Mouse (Mus musculus) forebrain, embryonic 16.5 days (tissue): Measurements from ENCODE around the gene Rtn3. TPM values are rescaled to one million over a fixed set of nuclear protein-coding genes. Genes with fewer than 3 reads are reported as not detected.
A peak's percentile ranks its signal among the peaks of the same experiment; 100 is the strongest.

ENCODE experiments used
- ATAC-seq: fragments of 200-750 bp; cut with Nextera tagmentation; 2 replicates; pipeline ENCODE4 v1.8.0; 2017; ENCODE audit warnings: mild to moderate bottlenecking, moderate library complexity
- H3K27ac ChIP-seq: fragments of 300-500 bp; sonication (generic); 2 replicates; pipeline ENCODE4 v1.5.1; 2014; ENCODE audit warnings: low read length, control low read depth
- H3K27me3 ChIP-seq: fragments of 300-500 bp; sonication (generic); replicated peaks from 2 replicates; pipeline ENCODE4 v1.6.1; 2014; ENCODE audit warnings: low read length; ENCODE audit not compliant: control insufficient read depth, insufficient read depth
- H3K36me3 ChIP-seq: fragments of 300-500 bp; sonication (generic); 2 replicates; pipeline ENCODE4 v1.6.1; 2014; ENCODE audit not compliant: control insufficient read depth, insufficient read depth
- H3K4me1 ChIP-seq: fragments of 300-500 bp; sonication (generic); replicated peaks from 2 replicates; pipeline ENCODE4 v1.6.1; 2014; ENCODE audit warnings: low read length; ENCODE audit not compliant: control insufficient read depth, insufficient read depth
- H3K4me2 ChIP-seq: fragments of 300-500 bp; sonication (generic); 2 replicates; pipeline ENCODE4 v1.6.1; 2014; ENCODE audit warnings: mild to moderate bottlenecking, low read length, control low read depth
- H3K4me3 ChIP-seq: fragments of 300-500 bp; sonication (generic); replicated peaks from 2 replicates; pipeline ENCODE4 v1.5.1; 2014; ENCODE audit warnings: mild to moderate bottlenecking, low read length, control low read depth
- H3K9ac ChIP-seq: fragments of 300-500 bp; sonication (generic); replicated peaks from 2 replicates; pipeline ENCODE4 v1.6.1; 2014; ENCODE audit warnings: low read depth, low read length, control low read depth
- H3K9me3 ChIP-seq: fragments of 300-500 bp; sonication (generic); 2 replicates; pipeline ENCODE4 v1.6.1; 2016; ENCODE audit warnings: low read length; ENCODE audit not compliant: control insufficient read depth
- WGBS: fragments of 180-500 bp; shearing (Covaris S2); extraction: QIAGEN DNeasy Blood & Tissue Kit; methylation state at CpG from one replicate; pipeline ENCODE4 v1.1.7; 2014; 5-methylcytosine and 5-hydroxymethylcytosine counted together
- polyA plus RNA-seq: library from polyadenylated mRNA; unstranded; fragments of >200 nt; fragmentation: Nextera tagmentation; extraction: Ambion mirVana; gene quantifications from 2 replicates; pipeline ENCODE4 v1.2.1, GENCODE M21; 2015

Rtn3 gene
- polyA plus RNA-seq, 1 experiment from 2014 or later = 550 TPM

- Histone ChIP-seq H3K27ac (peak overlapping the region; percentile 86), H3K27me3 (no peaks in the 10 kb centered on the region), H3K4me2 (peak overlapping the region; percentile 70), H3K4me3 (peak overlapping the region; percentile 5; the same call in 1 of the 2 replicates), H3K9me3 (no peaks in the 10 kb centered on the region), H3K9ac (peak overlapping the region; percentile 72), H3K4me1 (peaks cover 67% of the 10 kb centered on the region), H3K36me3 (peaks cover 2% of the 10 kb centered on the region; the same call in 1 of the 2 replicates)
- ATAC-seq = no peak
- 37% methylated on average over 27 of the region's 27 CpGs for WGBS
Measured at GRCm38 (mm10) chr19:7420841-7421601, 62.1 kb downstream of the Rtn3 start.

- H3K9ac ChIP-seq = peak overlapping the region; percentile 97
- no peak for ATAC-seq
- peak overlapping the region; percentile 98 for H3K27ac ChIP-seq
- peak overlapping the region; percentile 83 for H3K4me3 ChIP-seq
- H3K9me3 ChIP-seq = no peaks in the 10 kb centered on the region
- H3K4me1 ChIP-seq = peaks cover 68% of the 10 kb centered on the region
- H3K36me3 ChIP-seq = no peaks in the 10 kb centered on the region
- peak overlapping the region; percentile 70 for H3K4me2 ChIP-seq
- 51% methylated on average over 12 of the region's 12 CpGs for WGBS
- no peaks in the 10 kb centered on the region for H3K27me3 ChIP-seq
Measured at GRCm38 (mm10) chr19:7420108-7420507, 63.0 kb downstream of the Rtn3 start.

- H3K27me3 ChIP-seq = no peaks in the 10 kb centered on the region
- no peak for ATAC-seq
- H3K4me1 ChIP-seq = peaks cover 58% of the 10 kb centered on the region
Measured at GRCm38 (mm10) chr19:7419134-7419533, 63.9 kb downstream of the Rtn3 start.

GRCm38 (mm10) chr19:7417911-7418849 lies 64.9 kb downstream of the Rtn3 start:
- Histone ChIP-seq H3K9me3 (no peaks in the 10 kb centered on the region), H3K4me1 (peaks cover 49% of the 10 kb centered on the region), H3K4me3 (peak overlapping the region; percentile 83), H3K36me3 (no peaks in the 10 kb centered on the region), H3K4me2 (peak overlapping the region; percentile 70), H3K9ac (peak overlapping the region; percentile 97), H3K27ac (peak overlapping the region; percentile 98), H3K27me3 (no peaks in the 10 kb centered on the region)
- WGBS = under 1% methylated on average over 57 of the region's 59 CpGs
- ATAC-seq = peak; percentile 64

More at GRCm38 (mm10) chr19:7419134-7419533, 63.9 kb downstream of the Rtn3 start:
- peak overlapping the region; percentile 70 for H3K4me2 ChIP-seq
- H3K4me3 ChIP-seq = peak overlapping the region; percentile 83
- H3K36me3 ChIP-seq = no peaks in the 10 kb centered on the region
- 19% methylated on average over 6 of the region's 6 CpGs for WGBS
- peak overlapping the region; percentile 97 for H3K9ac ChIP-seq
- H3K27ac ChIP-seq = peak overlapping the region; percentile 98
- H3K9me3 ChIP-seq = no peaks in the 10 kb centered on the region

GRCm38 (mm10) chr19:7416834-7417735 lies 66.0 kb downstream of the Rtn3 start, which contains the start of gene 2700081O15Rik:
Gene 2700081O15Rik (plus strand): TSS chr19:7417625.
- peak; percentile 55 for ATAC-seq
- WGBS = under 1% methylated on average over 100 of the region's 107 CpGs

DNA sequence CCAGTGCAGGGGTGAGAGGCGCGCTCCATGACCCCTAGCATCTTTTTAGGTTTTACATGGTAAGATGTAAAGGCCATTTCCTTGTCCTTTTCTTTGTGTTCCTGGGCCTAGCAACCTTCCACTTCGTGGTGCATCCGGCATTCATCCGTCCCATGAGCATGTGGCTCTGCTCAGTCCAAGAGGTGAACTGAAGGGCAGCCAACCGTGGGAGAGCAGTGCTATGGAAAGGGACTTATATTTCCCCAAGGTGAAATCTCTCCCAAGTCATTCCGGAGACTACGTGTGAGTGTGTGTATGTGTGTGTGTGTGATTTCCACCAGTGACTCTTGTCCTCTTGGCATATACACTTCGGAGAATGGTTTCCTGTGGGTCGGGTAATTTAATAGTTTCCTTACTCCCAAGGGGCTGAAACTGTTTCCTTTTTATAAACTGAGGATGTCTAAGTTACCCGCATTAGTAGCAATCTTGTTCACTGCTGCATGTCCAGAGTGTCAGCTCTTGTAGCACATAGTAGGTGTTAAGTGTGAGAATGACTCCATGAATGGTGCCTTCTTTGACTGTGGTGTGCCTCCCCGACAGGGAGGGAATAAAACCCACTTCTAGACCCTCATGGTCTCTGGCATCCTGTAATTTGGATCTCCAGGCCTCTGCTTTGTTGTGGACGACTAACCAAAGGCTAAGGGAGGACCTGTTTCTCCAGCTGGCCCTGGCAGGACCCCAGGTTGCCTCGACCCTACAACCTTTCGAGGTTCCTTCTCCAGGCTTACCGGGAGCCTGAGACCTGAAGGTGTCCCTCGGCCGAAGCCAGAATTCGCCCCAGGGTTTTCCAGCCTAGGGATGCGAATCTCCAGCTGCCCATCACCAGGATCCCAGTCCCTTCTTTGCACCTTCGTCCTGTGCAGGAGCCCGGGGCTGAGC lies 66.9 kb downstream of the Rtn3 start:
- Histone ChIP-seq H3K9ac (peak overlapping the region; percentile 97), H3K9me3 (no peaks in the 10 kb centered on the region), H3K4me2 (peak overlapping the region; percentile 63), H3K27me3 (no peaks in the 10 kb centered on the region), H3K36me3 (no peaks in the 10 kb centered on the region), H3K4me3 (peak overlapping the region; percentile 83), H3K27ac (peak overlapping the region; percentile 98), H3K4me1 (peaks cover 29% of the 10 kb centered on the region)
- ATAC-seq = no peak
- 36% methylated on average over 22 of the region's 22 CpGs for WGBS

More at GRCm38 (mm10) chr19:7416834-7417735, 66.0 kb downstream of the Rtn3 start, which contains the start of gene 2700081O15Rik:
- Histone ChIP-seq H3K27me3 (no peaks in the 10 kb centered on the region), H3K9ac (peak within 1 kb of the TSS; percentile 97), H3K4me2 (peak within 1 kb of the TSS; percentile 70), H3K4me3 (peak within 1 kb of the TSS; percentile 83), H3K4me1 (peaks cover 38% of the 10 kb centered on the region), H3K36me3 (no peaks in the 10 kb centered on the region), H3K9me3 (no peaks in the 10 kb centered on the region), H3K27ac (peak within 1 kb of the TSS; percentile 98)

DNA sequence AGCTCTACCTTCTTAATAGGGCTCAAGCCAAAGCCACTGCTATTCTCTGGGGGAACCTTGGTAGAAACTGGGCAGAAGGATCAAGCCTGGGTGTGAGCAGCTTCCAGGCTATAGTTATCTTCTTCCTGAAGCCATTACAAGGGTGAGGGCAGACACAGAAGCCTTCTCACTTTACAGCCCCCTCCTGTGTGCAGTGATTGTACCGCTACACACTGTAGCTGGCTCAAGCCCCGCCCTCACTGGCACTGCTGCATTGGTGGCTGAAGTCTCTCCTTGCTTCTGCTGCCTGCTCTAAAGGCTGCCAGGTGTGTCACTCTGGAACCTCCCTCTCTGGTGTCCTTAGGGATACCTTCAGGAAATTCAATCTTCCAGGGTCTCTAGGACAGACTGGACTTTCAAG lies 70.7 kb downstream of the Rtn3 start:
- peaks cover 6% of the 10 kb centered on the region; the same call in 1 of the 2 replicates for H3K4me1 ChIP-seq
- no peaks in the 10 kb centered on the region for H3K9me3 ChIP-seq
- WGBS = 65% methylated on average over 2 of the region's 2 CpGs
- H3K27ac ChIP-seq = no peak overlapping the region
- no peaks in the 10 kb centered on the region for H3K36me3 ChIP-seq
- no peak overlapping the region for H3K9ac ChIP-seq
- H3K27me3 ChIP-seq = no peaks in the 10 kb centered on the region
- ATAC-seq = no peak
- no peak overlapping the region for H3K4me2 ChIP-seq
- no peak overlapping the region for H3K4me3 ChIP-seq
